Mouse (Mus musculus) lung, postnatal 0 days (tissue): ENCODE measurements around the gene B3gat2. TPM values are rescaled to one million over a fixed set of nuclear protein-coding genes. Genes with fewer than 3 reads are reported as not detected.

Source experiments
- ATAC-seq: fragments of 200-750 bp; cut with Nextera tagmentation; 2 replicates; pipeline ENCODE4 v1.8.0; 2017; ENCODE audit warnings: moderate library complexity
- DNase-seq: peaks from one replicate; pipeline ENCODE4 v3.0.0-alpha.2; 2016; ENCODE audit warnings: low spot score
- H3K27ac ChIP-seq: fragments of 300-500 bp; sonication (generic); 2 replicates; pipeline ENCODE4 v1.5.1; 2014; ENCODE audit warnings: antibody characterized with exemption, mild to moderate bottlenecking, low read length, mixed read lengths
- H3K27me3 ChIP-seq: fragments of 300-500 bp; sonication (generic); replicated peaks from 2 replicates; pipeline ENCODE4 v1.6.1; 2014; ENCODE audit warnings: low read length, mixed read lengths; ENCODE audit not compliant: insufficient read depth
- H3K36me3 ChIP-seq: fragments of 300-500 bp; sonication (generic); 2 replicates; pipeline ENCODE4 v1.6.1; 2014; ENCODE audit warnings: low read length, mixed read lengths; ENCODE audit not compliant: insufficient read depth
- H3K4me1 ChIP-seq: fragments of 300-500 bp; sonication (generic); 2 replicates; pipeline ENCODE4 v1.6.1; 2014; ENCODE audit warnings: antibody characterized with exemption, low read depth, low read length, mixed read lengths; ENCODE audit not compliant: insufficient read depth
- H3K4me2 ChIP-seq: fragments of 300-500 bp; sonication (generic); replicated peaks from 2 replicates; pipeline ENCODE4 v1.6.1; 2014; ENCODE audit warnings: low read depth, mild to moderate bottlenecking, low read length, moderate library complexity, mixed read lengths
- H3K4me3 ChIP-seq: fragments of 300-500 bp; sonication (generic); 2 replicates; pipeline ENCODE4 v1.5.1; 2014; ENCODE audit warnings: low read depth, low read length
- H3K9ac ChIP-seq: fragments of 300-500 bp; sonication (generic); replicated peaks from 2 replicates; pipeline ENCODE4 v1.6.1; 2014; ENCODE audit warnings: low read depth, mild to moderate bottlenecking
- H3K9me3 ChIP-seq: fragments of 300-500 bp; sonication (generic); 2 replicates; pipeline ENCODE4 v1.6.1; 2016; ENCODE audit warnings: low read length, mixed read lengths
- CTCF ChIP-seq: IDR thresholded peaks from 2 replicates; pipeline ENCODE4 v1.5.1; 2016; ENCODE audit warnings: antibody characterized with exemption, mild to moderate bottlenecking
- EP300 ChIP-seq: IDR thresholded peaks from 2 replicates; pipeline ENCODE4 v1.6.1; 2016; ENCODE audit warnings: antibody characterized with exemption, mild to moderate bottlenecking, control low read depth
- WGBS: fragments of 180-500 bp; shearing (Covaris S2); extraction: QIAGEN DNeasy Blood & Tissue Kit; methylation state at CpG from one replicate; pipeline ENCODE4 v1.1.7; 2014; 5-methylcytosine and 5-hydroxymethylcytosine counted together
- polyA plus RNA-seq: library from polyadenylated mRNA; unstranded; fragments of >200 nt; fragmentation: Nextera tagmentation; extraction: Ambion mirVana; gene quantifications from 2 replicates; pipeline ENCODE4 v1.2.1, GENCODE M21; 2015

B3gat2 gene
- polyA plus RNA-seq, 1 experiment from 2014 or later, result 0.24 TPM

GRCm38 (mm10) chr1:23763726-23764125, 2.2 kb downstream of the B3gat2 start:
- H3K4me2 ChIP-seq, result no peak overlapping the region
- H3K4me1 ChIP-seq, result no peaks in the 10 kb centered on the region
- H3K4me3 ChIP-seq, result no peak overlapping the region
- peaks cover 10% of the 10 kb centered on the region; the same call in 1 of the 2 replicates for H3K27me3 ChIP-seq
- H3K9ac ChIP-seq, result no peak overlapping the region
- ATAC-seq, result peak; percentile 74
- WGBS, result 2% methylated on average over 7 of the region's 7 CpGs
- no peaks in the 10 kb centered on the region for H3K9me3 ChIP-seq
- H3K36me3 ChIP-seq, result no peaks in the 10 kb centered on the region
- H3K27ac ChIP-seq, result no peak overlapping the region
- TF ChIP-seq EP300, result no peak
- peak; percentile 45 for TF ChIP-seq CTCF
- DNase-seq, result peak; percentile 55

GRCm38 (mm10) chr1:23764710-23765109, 3.2 kb downstream of the B3gat2 start:
- no peak overlapping the region for H3K9ac ChIP-seq
- no peaks in the 10 kb centered on the region for H3K4me1 ChIP-seq
- peaks cover 10% of the 10 kb centered on the region; the same call in 1 of the 2 replicates for H3K27me3 ChIP-seq
- DNase-seq (peak; percentile 13), ATAC-seq (no peak)
- TF ChIP-seq EP300 (no peak), CTCF (no peak)
- no peak overlapping the region for H3K4me2 ChIP-seq
- WGBS, result 33% methylated on average over 4 of the region's 4 CpGs
- H3K9me3 ChIP-seq, result no peaks in the 10 kb centered on the region
- H3K27ac ChIP-seq, result no peak overlapping the region
- no peak overlapping the region for H3K4me3 ChIP-seq
- no peaks in the 10 kb centered on the region for H3K36me3 ChIP-seq

- Histone ChIP-seq H3K27me3 (no peaks in the 10 kb centered on the region), H3K4me3 (no peak overlapping the region), H3K4me1 (no peaks in the 10 kb centered on the region), H3K9me3 (no peaks in the 10 kb centered on the region), H3K4me2 (no peak overlapping the region), H3K36me3 (no peaks in the 10 kb centered on the region), H3K27ac (no peak overlapping the region), H3K9ac (no peak overlapping the region)
- TF ChIP-seq EP300 (no peak), CTCF (no peak)
- WGBS, result 59% methylated on average over 3 of the region's 3 CpGs
- no peak for ATAC-seq
- no peak for DNase-seq
Measured at GRCm38 (mm10) chr1:23773039-23773438, 11.5 kb downstream of the B3gat2 start.

GRCm38 (mm10) chr1:23792737-23793533, 31.4 kb downstream of the B3gat2 start:
- ATAC-seq (peak; percentile 66), DNase-seq (peak; percentile 70)
- WGBS, result 42% methylated on average over 11 of the region's 11 CpGs
- no peak overlapping the region for H3K9ac ChIP-seq
- H3K4me1 ChIP-seq, result no peaks in the 10 kb centered on the region
- no peak overlapping the region for H3K4me3 ChIP-seq
- H3K27me3 ChIP-seq, result no peaks in the 10 kb centered on the region
- TF ChIP-seq CTCF (peak; percentile 95), EP300 (no peak)
- H3K36me3 ChIP-seq, result no peaks in the 10 kb centered on the region
- no peak overlapping the region for H3K27ac ChIP-seq
- H3K4me2 ChIP-seq, result no peak overlapping the region
- H3K9me3 ChIP-seq, result no peaks in the 10 kb centered on the region

- Histone ChIP-seq H3K9me3 (no peaks in the 10 kb centered on the region), H3K4me2 (no peak overlapping the region), H3K4me3 (no peak overlapping the region), H3K27me3 (no peaks in the 10 kb centered on the region), H3K9ac (no peak overlapping the region), H3K4me1 (no peaks in the 10 kb centered on the region), H3K36me3 (no peaks in the 10 kb centered on the region), H3K27ac (no peak overlapping the region)
- TF ChIP-seq CTCF (no peak), EP300 (no peak)
- DNase-seq (no peak), ATAC-seq (no peak)
- 87% methylated on average over 9 of the region's 9 CpGs for WGBS
Measured at GRCm38 (mm10) chr1:23798306-23798705, 36.8 kb downstream of the B3gat2 start.

- H3K36me3 ChIP-seq, result no peaks in the 10 kb centered on the region
Measured at GRCm38 (mm10) chr1:23821615-23822014, 60.1 kb downstream of the B3gat2 start.

More at GRCm38 (mm10) chr1:23821615-23822014, 60.1 kb downstream of the B3gat2 start:
- 65% methylated on average over 5 of the region's 5 CpGs for WGBS
- H3K27ac ChIP-seq, result no peak overlapping the region
- no peak for DNase-seq
- no peak overlapping the region for H3K4me3 ChIP-seq
- H3K4me2 ChIP-seq, result no peak overlapping the region
- no peaks in the 10 kb centered on the region for H3K4me1 ChIP-seq
- no peak for TF ChIP-seq EP300
- no peak for TF ChIP-seq CTCF
- no peaks in the 10 kb centered on the region for H3K9me3 ChIP-seq
- no peak for ATAC-seq
- no peaks in the 10 kb centered on the region for H3K27me3 ChIP-seq
- H3K9ac ChIP-seq, result no peak overlapping the region
